Mouse (Mus musculus) embryo, embryonic 10.5 days (tissue): Measurements from ENCODE around the gene Usp48.
"Not testable (repeated sequence)": the region's sequence is repeated elsewhere in the genome, so short reads cannot be mapped to it uniquely, and the experiment has no call there.

Experiments
- DNase-seq: peaks from one replicate; pipeline ENCODE4 v3.0.0-alpha.2; 2015; ENCODE audit warnings: low spot score

Gene Usp48

GRCm38 (mm10) chr4:137593601-137594495 is at the start of gene Usp48:
TSS of gene Usp48 (plus strand) at chr4:137593755.
- peak; percentile 99 for DNase-seq

GRCm38 (mm10) chr4:137545568-137545967 is 48.0 kb upstream of the Usp48 start:
- DNase-seq = no peak

GRCm38 (mm10) chr4:137546003-137546525 is 47.5 kb upstream of the Usp48 start:
- peak; percentile 66 for DNase-seq

- no peak for DNase-seq
Observed at GRCm38 (mm10) chr4:137553466-137553865, 40.1 kb upstream of the Usp48 start.

- DNase-seq = no peak
Observed at GRCm38 (mm10) chr4:137556673-137557210, 36.8 kb upstream of the Usp48 start.

DNA sequence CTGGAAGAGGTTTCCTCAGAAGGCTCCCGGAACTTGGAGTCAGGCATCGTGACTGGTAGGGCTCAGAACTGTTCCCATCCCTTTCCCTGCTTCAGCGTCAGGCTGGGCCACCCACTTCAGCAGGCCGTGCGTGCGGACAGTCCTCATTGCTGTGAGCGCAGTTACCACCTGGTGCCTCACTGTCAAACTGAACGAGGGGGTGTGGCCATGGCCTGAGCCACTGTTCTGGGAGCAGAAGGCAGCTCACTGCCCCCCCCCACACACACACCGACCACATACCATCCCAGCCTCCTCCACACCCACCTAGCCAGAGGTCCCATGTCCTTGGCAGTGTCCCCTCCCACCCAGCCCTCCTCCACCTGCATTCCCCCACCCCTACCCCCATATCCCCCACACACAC is 23.7 kb upstream of the Usp48 start:
- no peak for DNase-seq

GRCm38 (mm10) chr4:137574469-137574868 is 19.1 kb upstream of the Usp48 start, which contains the start of gene Ldlrad2:
TSS of gene Ldlrad2 (minus strand) at chr4:137574569.
- DNase-seq = no peak

DNA sequence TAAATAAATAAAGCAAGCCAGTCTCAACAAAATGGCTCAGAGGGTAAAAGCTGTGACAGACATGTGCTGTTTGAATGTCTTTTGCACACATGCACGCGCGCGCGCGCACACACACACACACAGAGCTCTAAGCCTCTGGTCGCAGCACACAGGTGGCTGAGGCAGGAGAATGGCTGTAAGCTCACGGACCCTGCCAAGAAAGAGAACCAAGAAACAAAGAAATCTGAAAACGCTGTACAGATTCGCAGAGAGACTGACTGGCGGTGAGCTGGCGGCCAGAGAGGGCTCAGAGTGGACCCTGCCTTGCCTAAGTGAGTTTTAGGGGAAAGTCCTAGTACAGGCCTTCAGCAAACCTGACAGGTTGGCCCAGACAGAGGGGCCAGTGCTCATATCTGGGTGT is 16.1 kb upstream of the Usp48 start:
- no peak for DNase-seq

- DNase-seq = peak; percentile 82
Observed at GRCm38 (mm10) chr4:137578181-137578845, 15.2 kb upstream of the Usp48 start.

DNA sequence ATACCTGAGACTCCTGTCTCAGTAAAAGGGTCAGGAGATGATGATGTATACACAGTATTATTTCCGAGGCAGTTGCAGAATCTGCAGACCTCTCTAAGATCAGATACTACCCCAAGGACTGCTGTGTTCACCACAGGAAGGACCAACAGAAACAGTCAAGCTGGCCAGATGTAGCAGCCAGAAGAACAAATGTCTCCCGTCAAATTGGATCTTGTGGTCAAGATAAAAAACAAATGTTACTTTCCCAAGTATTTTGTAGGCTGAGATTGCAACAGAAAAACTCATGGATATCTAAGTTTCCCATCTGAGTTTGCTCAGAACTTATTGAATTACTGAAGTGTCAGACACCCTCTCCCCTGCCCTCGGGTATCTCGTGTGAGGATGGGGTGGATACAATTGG is 13.8 kb upstream of the Usp48 start:
- DNase-seq = no peak

- DNase-seq = no peak
Observed at GRCm38 (mm10) chr4:137580299-137580698, 13.3 kb upstream of the Usp48 start.

DNA sequence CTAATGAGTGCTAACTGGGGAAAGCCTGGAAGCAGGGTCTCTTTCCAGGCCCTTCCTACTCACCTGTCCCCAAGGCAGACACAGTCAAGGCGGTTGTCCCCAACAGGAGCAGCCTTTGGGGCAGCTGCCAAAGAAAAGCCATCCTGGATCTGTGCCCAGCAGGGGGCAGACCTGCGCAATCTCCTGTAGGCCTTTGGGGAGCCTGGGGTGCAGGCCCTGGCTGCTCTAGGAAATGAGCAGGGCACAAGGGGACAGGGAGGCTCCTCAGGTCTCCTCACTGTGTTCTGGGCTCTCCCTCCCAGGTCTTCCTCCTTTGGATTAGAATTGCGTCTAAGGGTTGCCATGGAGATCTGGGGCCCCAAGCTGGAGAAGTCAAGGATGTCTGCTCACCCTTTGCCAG is 11.7 kb upstream of the Usp48 start:
- DNase-seq = peak; percentile 35

GRCm38 (mm10) chr4:137589095-137589494 is 4.5 kb upstream of the Usp48 start:
- DNase-seq = not testable (repeated sequence)

- no peak for DNase-seq
Observed at GRCm38 (mm10) chr4:137589586-137589985, 4.0 kb upstream of the Usp48 start.

DNA sequence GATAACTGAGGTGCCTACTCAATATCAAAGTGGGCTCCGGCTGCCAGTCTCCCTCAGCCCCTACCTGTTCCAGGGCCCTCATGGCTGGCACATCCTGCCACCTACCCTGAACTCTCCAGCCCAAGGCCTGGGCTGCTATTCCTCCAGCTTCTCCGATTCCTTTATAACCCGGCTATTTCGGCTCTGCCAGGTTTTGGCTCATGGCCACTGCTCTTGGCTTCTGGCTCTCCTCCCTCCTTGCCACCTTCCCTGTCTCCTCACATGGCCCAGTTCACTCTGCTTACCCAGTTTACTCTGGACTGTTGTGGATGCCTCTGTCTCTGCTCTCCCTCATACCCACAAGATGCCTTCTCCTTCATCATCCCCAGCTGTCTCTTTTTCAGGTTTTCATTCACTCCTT is 2.6 kb upstream of the Usp48 start:
- DNase-seq = no peak

DNA sequence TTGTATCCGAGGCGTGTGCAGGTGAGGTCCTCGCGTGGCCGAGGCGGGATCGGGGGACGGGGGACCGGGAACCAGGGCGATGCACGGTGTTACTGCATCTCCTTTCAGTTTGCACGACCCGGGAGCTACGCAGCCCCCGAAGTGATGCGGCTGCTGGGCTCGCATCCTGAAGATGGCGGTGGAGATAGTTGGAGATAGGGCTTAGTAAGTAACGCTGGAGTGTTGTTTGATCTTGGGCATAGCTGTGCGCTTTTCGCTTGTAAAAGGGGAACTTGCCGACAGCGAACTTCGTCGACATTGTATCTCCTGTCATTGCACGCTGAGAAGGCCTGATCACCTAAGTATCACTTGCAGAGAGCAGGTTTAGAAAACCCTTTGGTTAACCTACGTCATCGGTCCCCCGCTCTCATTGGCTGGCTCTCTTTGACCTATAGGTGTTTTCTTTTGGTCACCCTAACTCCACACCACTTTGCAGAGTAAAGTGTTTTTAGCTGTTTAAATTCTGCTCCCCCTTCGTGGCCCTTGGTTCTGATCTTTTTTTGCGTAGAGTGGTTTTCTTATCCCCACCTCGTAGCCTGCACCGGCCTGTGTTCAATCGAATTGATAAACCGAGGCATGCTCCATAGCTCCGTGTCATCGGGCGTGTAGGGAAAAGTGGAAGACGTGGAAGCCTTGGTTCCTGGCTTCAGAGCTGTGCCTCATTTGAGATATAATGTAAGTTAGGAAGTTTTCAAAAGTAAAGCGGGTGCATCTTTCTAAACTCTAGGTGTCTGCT is 1.1 kb downstream of the Usp48 start:
- DNase-seq = peak; percentile 72

DNA sequence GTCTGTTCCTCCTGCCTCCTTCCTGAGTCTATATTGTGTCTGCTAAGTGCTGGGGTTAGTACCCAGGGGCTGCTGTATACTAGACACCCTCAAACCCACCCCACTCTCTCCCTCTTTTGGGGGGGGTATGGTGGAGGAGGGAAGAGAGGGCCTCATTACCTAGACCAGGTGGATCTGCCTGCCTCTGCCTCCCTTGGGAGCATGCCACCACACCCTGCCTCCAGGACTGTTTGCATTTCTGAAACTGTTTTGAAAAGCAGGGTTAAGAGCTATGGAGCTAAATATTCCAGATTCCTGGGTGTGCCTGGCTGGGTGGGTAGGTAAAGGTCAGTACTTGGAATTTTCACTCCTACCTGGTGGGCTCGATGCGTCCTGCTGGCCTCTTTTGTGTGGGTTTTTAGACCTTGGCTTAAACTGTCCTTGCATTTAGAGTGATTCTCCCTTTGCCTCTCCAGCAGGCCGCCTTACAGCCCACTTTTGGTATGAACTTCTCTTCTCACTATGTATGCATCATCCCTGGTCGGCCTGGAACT is 3.6 kb downstream of the Usp48 start:
- no peak for DNase-seq

- no peak for DNase-seq
Observed at GRCm38 (mm10) chr4:137598577-137598976, 5.0 kb downstream of the Usp48 start.

- DNase-seq = no peak
Observed at GRCm38 (mm10) chr4:137603449-137604171, 10.1 kb downstream of the Usp48 start.

GRCm38 (mm10) chr4:137607023-137607422 is 13.5 kb downstream of the Usp48 start:
- DNase-seq = no peak

DNA sequence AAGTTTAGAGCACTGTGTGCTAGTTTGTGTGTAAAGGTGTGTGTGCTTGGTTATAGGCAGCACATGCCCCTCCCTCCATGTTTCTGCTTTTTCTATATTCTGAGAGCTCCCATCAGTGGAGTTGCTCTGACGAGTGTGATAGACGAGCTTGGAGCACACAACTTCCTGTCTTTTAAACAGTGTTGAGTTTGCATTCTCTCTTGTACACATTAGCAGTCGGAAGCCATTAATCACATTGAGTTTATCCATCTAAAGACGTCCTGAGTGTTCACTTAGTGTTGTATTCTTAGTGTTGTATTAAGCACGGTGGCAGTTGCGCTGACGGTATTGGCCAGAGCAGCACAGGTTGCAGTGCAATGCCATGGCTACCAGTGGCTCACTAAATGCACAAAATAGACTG is 15.7 kb downstream of the Usp48 start:
- no peak for DNase-seq
